Mouse (Mus musculus) hindbrain, postnatal 0 days (tissue): ENCODE data around the gene Bpifb1. TPM values are rescaled to one million over a fixed set of nuclear protein-coding genes. Genes with fewer than 3 reads are reported as not detected.
"Not testable (repeated sequence)": the region's sequence is repeated elsewhere in the genome, so short reads cannot be mapped to it uniquely, and the experiment has no call there.

ENCODE experiments used
- ATAC-seq: fragments of 200-750 bp; cut with Nextera tagmentation; 2 replicates; pipeline ENCODE4 v1.8.0; 2017; ENCODE audit warnings: mild to moderate bottlenecking, moderate TSS enrichment, moderate library complexity
- DNase-seq: peaks from one replicate; pipeline ENCODE4 v3.0.0-alpha.2; 2015; ENCODE audit warnings: low spot score
- H3K27ac ChIP-seq: fragments of 300-500 bp; sonication (generic); 2 replicates; pipeline ENCODE4 v1.5.1; 2014; ENCODE audit warnings: mild to moderate bottlenecking
- H3K27me3 ChIP-seq: fragments of 300-500 bp; sonication (generic); 2 replicates; pipeline ENCODE4 v1.6.1; 2014; ENCODE audit warnings: low read length, mixed read lengths; ENCODE audit not compliant: insufficient read depth
- H3K36me3 ChIP-seq: fragments of 300-500 bp; sonication (generic); 2 replicates; pipeline ENCODE4 v1.6.1; 2014; ENCODE audit warnings: low read length, mixed read lengths; ENCODE audit not compliant: insufficient read depth
- H3K4me1 ChIP-seq: fragments of 300-500 bp; sonication (generic); 2 replicates; pipeline ENCODE4 v1.6.1; 2014; ENCODE audit warnings: antibody characterized with exemption, low read length, mixed read lengths; ENCODE audit not compliant: insufficient read depth
- H3K4me2 ChIP-seq: fragments of 300-500 bp; sonication (generic); 2 replicates; pipeline ENCODE4 v1.6.1; 2014; ENCODE audit warnings: low read depth, mild to moderate bottlenecking, low read length, moderate library complexity, mixed read lengths
- H3K4me3 ChIP-seq: fragments of 300-500 bp; sonication (generic); 2 replicates; pipeline ENCODE4 v1.5.1; 2014; ENCODE audit warnings: low read length
- H3K9ac ChIP-seq: fragments of 300-500 bp; sonication (generic); replicated peaks from 2 replicates; pipeline ENCODE4 v1.6.1; 2014; ENCODE audit warnings: mild to moderate bottlenecking, low read length, moderate library complexity, mixed read lengths
- H3K9me3 ChIP-seq: fragments of 300-500 bp; sonication (generic); 2 replicates; pipeline ENCODE4 v1.6.1; 2016; ENCODE audit warnings: low read length, mixed read lengths
- CTCF ChIP-seq: IDR thresholded peaks from 2 replicates; pipeline ENCODE4 v1.5.1; 2016; ENCODE audit warnings: antibody characterized with exemption, control low read depth, low read depth
- WGBS: fragments of 180-500 bp; shearing (Covaris S2); extraction: QIAGEN DNeasy Blood & Tissue Kit; methylation state at CpG from one replicate; pipeline ENCODE4 v1.1.7; 2014; 5-methylcytosine and 5-hydroxymethylcytosine counted together
- polyA plus RNA-seq: library from polyadenylated mRNA; unstranded; fragments of >200 nt; fragmentation: Nextera tagmentation; extraction: Ambion mirVana; gene quantifications from 2 replicates; pipeline ENCODE4 v1.2.1, GENCODE M21; 2015
- total RNA-seq: library from RNA; depleted of rRNA; stranded (reverse); fragments of >200 nt; gene quantifications from 2 replicates; pipeline ENCODE4 v1.2.3, GENCODE M21; 2014; rRNA removed

Bpifb1 gene
- total and polyA plus RNA-seq, 2 experiments from 2014 or later, result 0.10 to 0.26 TPM

DNA sequence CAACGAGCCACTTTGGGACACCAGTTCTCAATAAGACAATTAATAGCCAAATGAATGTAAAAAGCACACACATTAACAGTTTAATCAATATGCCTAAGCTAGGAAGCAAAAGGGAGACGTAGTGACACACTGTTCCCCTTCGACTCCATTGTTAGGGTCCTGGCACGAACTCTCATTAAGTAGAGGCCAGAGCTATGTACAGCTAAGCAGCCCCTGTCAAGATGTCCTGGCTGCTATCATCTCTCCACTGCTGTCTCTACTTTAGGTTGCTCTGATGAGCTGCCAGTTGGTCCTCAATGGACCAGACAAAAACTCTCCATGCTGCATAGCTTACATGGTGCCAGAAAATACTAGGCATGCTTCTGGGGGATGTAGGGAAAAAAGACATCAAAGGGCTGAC lies 65.2 kb downstream of the Bpifb1 start:
- H3K9me3 ChIP-seq, result no peaks in the 10 kb centered on the region
- WGBS, result 79% methylated on average over 4 of the region's 4 CpGs

GRCm38 (mm10) chr2:154257554-154257953 lies 66.9 kb downstream of the Bpifb1 start, which contains the start of gene Bpifb9a:
TSS of gene Bpifb9a (plus strand) at chr2:154257854.
- not testable (repeated sequence) for H3K9me3 ChIP-seq, H3K4me1 ChIP-seq, DNase-seq, H3K4me2 ChIP-seq, H3K27me3 ChIP-seq, H3K27ac ChIP-seq, H3K9ac ChIP-seq, ATAC-seq, H3K4me3 ChIP-seq, H3K36me3 ChIP-seq
- 81% methylated on average over 5 of the region's 5 CpGs for WGBS

More for the DNA sequence above, 65.2 kb downstream of the Bpifb1 start:
- DNase-seq (no peak), ATAC-seq (no peak)
- TF ChIP-seq CTCF, result no peak
- Histone ChIP-seq H3K4me2 (no peak overlapping the region), H3K27ac (no peak overlapping the region), H3K4me3 (no peak overlapping the region), H3K9ac (no peak overlapping the region), H3K4me1 (no peaks in the 10 kb centered on the region), H3K27me3 (no peaks in the 10 kb centered on the region), H3K36me3 (no peaks in the 10 kb centered on the region)

DNA sequence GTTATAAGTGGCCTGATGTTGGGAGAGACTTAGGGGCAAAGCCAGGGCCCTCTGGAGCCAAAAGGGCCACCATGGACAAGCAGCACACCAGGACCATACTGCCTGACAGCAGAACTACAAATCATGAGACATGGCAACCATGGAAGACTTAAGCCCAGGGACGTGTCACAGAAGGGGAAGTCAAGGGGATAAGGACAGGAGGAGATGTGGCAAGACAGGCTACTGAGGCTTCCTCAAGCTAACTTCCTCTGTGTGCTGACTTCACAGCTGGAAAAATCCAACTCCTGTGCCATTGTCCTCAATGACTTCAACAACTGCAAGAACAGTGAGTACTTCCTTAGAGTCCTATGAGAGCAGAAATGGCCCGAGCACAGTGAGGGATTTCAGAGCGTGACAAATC lies 73.8 kb downstream of the Bpifb1 start:
- H3K9me3 ChIP-seq, DNase-seq, ATAC-seq, H3K9ac ChIP-seq, H3K4me2 ChIP-seq, H3K4me3 ChIP-seq, H3K27ac ChIP-seq, H3K36me3 ChIP-seq, H3K4me1 ChIP-seq, H3K27me3 ChIP-seq: not testable (repeated sequence)
- WGBS, result 73% methylated on average over 2 of the region's 3 CpGs

Other genes starting within 250 kb of the Bpifb1 start
- gene Bpifa6, start 215.9 kb upstream of the Bpifb1 start, total RNA-seq, result not detected in 2 replicates
- gene Bpifa6, start 215.9 kb upstream of the Bpifb1 start, polyA plus RNA-seq, result not detected in 2 replicates
- gene Bpifa2, start 182.6 kb upstream of the Bpifb1 start, total RNA-seq, result 0.86 TPM in 1 of 2 replicates, not detected in the other
- not detected in 2 replicates for gene Bpifa2, start 182.6 kb upstream of the Bpifb1 start, polyA plus RNA-seq
- gene Bpifa3, start 60.5 kb upstream of the Bpifb1 start, total RNA-seq, result not detected in 2 replicates
- gene Bpifa3, start 60.5 kb upstream of the Bpifb1 start, polyA plus RNA-seq, result not detected in 2 replicates
- 3.4 TPM in 1 of 2 replicates, not detected in the other for gene Bpifa1, start 47.9 kb upstream of the Bpifb1 start, total RNA-seq
- 0.54 and 0.86 TPM in 2 replicates for gene Bpifa1, start 47.9 kb upstream of the Bpifb1 start, polyA plus RNA-seq
- gene Bpifa5, start 28.2 kb upstream of the Bpifb1 start, total RNA-seq, result not detected in 2 replicates
- gene Bpifa5, start 28.2 kb upstream of the Bpifb1 start, polyA plus RNA-seq, result 0.16 TPM in 1 of 2 replicates, not detected in the other
- gene Bpifb5, start 32.9 kb downstream of the Bpifb1 start, total RNA-seq, result 0.29 TPM in 1 of 2 replicates, not detected in the other
- gene Bpifb5, start 32.9 kb downstream of the Bpifb1 start, polyA plus RNA-seq, result 0.34 and 0.35 TPM in 2 replicates
- gene Bpifb9a, start 67.0 kb downstream of the Bpifb1 start, total RNA-seq, result not detected in 2 replicates
- gene Bpifb9a, start 67.0 kb downstream of the Bpifb1 start, polyA plus RNA-seq, result 0.44 TPM in 1 of 2 replicates, not detected in the other
- 0.11 and 0.68 TPM in 2 replicates for gene Bpifb9b, start 116.4 kb downstream of the Bpifb1 start, total RNA-seq
- gene Bpifb9b, start 116.4 kb downstream of the Bpifb1 start, polyA plus RNA-seq, result 0.16 and 0.29 TPM in 2 replicates
- gene Cdk5rap1, start 182.2 kb downstream of the Bpifb1 start, total RNA-seq, result 9.6 and 13.2 TPM in 2 replicates
- gene Cdk5rap1, start 182.2 kb downstream of the Bpifb1 start, polyA plus RNA-seq, result 5.0 and 6.6 TPM in 2 replicates
- 40.4 and 41.1 TPM in 2 replicates for gene Snta1, start 217.3 kb downstream of the Bpifb1 start, total RNA-seq
- 20.0 and 20.1 TPM in 2 replicates for gene Snta1, start 217.3 kb downstream of the Bpifb1 start, polyA plus RNA-seq
- gene Cbfa2t2, start 245.7 kb downstream of the Bpifb1 start, total RNA-seq, result 48.3 and 51.7 TPM in 2 replicates
- 31.6 and 33.4 TPM in 2 replicates for gene Cbfa2t2, start 245.7 kb downstream of the Bpifb1 start, polyA plus RNA-seq